Mouse (Mus musculus): ENCODE data around the gene Cnot2. TPM values are rescaled to one million over a fixed set of nuclear protein-coding genes. Genes with fewer than 3 reads are reported as not detected.
A peak's percentile ranks its signal among the peaks of the same experiment; 100 is the strongest.

The Cnot2 gene
- total RNA-seq, 2 experiments from 2014 or later, result 87.0 to 90.6 TPM

- DNase-seq, result no peak
Observed at GRCm38 (mm10) chr10:116476559-116476958, 104.8 kb downstream of the Cnot2 start.

GRCm38 (mm10) chr10:116475725-116476124, 105.6 kb downstream of the Cnot2 start:
- DNase-seq, result no peak

- DNase-seq, result peak; percentile 50 to 61
Observed at GRCm38 (mm10) chr10:116473759-116474549, 107.4 kb downstream of the Cnot2 start, which contains the start of gene Kcnmb4. TSS of gene Kcnmb4 (minus strand) at chr10:116473878.

- peak; percentile 46 to 58 for DNase-seq
Observed at GRCm38 (mm10) chr10:116473071-116473758, 108.1 kb downstream of the Cnot2 start.

- DNase-seq, result no peak
Observed at GRCm38 (mm10) chr10:116472579-116472978, 108.7 kb downstream of the Cnot2 start.

- DNase-seq, result no peak
Observed at GRCm38 (mm10) chr10:116470306-116470925, 110.9 kb downstream of the Cnot2 start.

GRCm38 (mm10) chr10:116468094-116468493, 113.2 kb downstream of the Cnot2 start:
- DNase-seq, result no peak

GRCm38 (mm10) chr10:116463753-116464345, 117.5 kb downstream of the Cnot2 start:
- DNase-seq, result no peak

- no peak for DNase-seq
Observed at GRCm38 (mm10) chr10:116461443-116461842, 119.9 kb downstream of the Cnot2 start.

GRCm38 (mm10) chr10:116458786-116459185, 122.5 kb downstream of the Cnot2 start:
- peak; percentile 37 to 38 for DNase-seq

- no peak for DNase-seq
Observed at GRCm38 (mm10) chr10:116452771-116453170, 128.5 kb downstream of the Cnot2 start.

GRCm38 (mm10) chr10:116450621-116451020, 130.7 kb downstream of the Cnot2 start:
- DNase-seq, result no peak

GRCm38 (mm10) chr10:116448166-116448565, 133.1 kb downstream of the Cnot2 start:
- no peak for DNase-seq

- no peak for DNase-seq
Observed at GRCm38 (mm10) chr10:116447176-116447575, 134.1 kb downstream of the Cnot2 start.

GRCm38 (mm10) chr10:116446040-116446439, 135.3 kb downstream of the Cnot2 start:
- DNase-seq, result no peak

- no peak for DNase-seq
Observed at GRCm38 (mm10) chr10:116444826-116445225, 136.5 kb downstream of the Cnot2 start.

GRCm38 (mm10) chr10:116444371-116444770, 136.9 kb downstream of the Cnot2 start:
- DNase-seq, result no peak

- no peak for DNase-seq
Observed at GRCm38 (mm10) chr10:116440946-116441345, 140.4 kb downstream of the Cnot2 start.

- DNase-seq, result no peak
Observed at GRCm38 (mm10) chr10:116440088-116440487, 141.2 kb downstream of the Cnot2 start.

- peak in 1 of 2 experiments; percentile 22 for DNase-seq
Observed at GRCm38 (mm10) chr10:116435455-116435854, 145.9 kb downstream of the Cnot2 start.

Data from layer of hippocampus, postnatal 36 days (tissue).